Mouse (Mus musculus) Patski (cell line): ENCODE measurements around the gene Astn1. TPM values are rescaled to one million over a fixed set of nuclear protein-coding genes. Genes with fewer than 3 reads are reported as not detected.

Experiments used
- ATAC-seq: fragments of 100-300 bp; one replicate; pipeline ENCODE4 v1.8.0; 2021
- CTCF ChIA-PET: fragments of 350-600 bp; sonication (Branson Sonifier 250); formaldehyde crosslinking; loops from one replicate; lab custom pipeline; 2022; ENCODE audit warnings: inconsistent platforms; lab: Charles Lee
- POLR2A ChIA-PET: fragments of 350-600 bp; sonication (Branson Sonifier 250); formaldehyde crosslinking; loops from one replicate; lab custom pipeline; 2022; ENCODE audit warnings: antibody characterized with exemption, inconsistent platforms; lab: Charles Lee
- DNase-seq: peaks from one replicate; pipeline ENCODE4 v3.0.0-alpha.2; 2011; ENCODE audit warnings: low read depth, low spot score
- H3K27me3 ChIP-seq: fragments of 371-371 bp; one replicate; pipeline ENCODE4 v1.5.1; 2021
- CTCF ChIP-seq: fragments of 100-300 bp; IDR thresholded peaks from one replicate; pipeline ENCODE4 v1.5.1; 2021
- in situ Hi-C: fragments of 300-500 bp; cut with MboI; formaldehyde crosslinking; loops from 3 replicates; pipeline ENCODE4 v1.11.1; 2018; ENCODE audit warnings: low pct_unique_long_range_greater_than_20kb, mixed read lengths
- polyA plus RNA-seq: library from polyadenylated mRNA; unstranded; gene quantifications from one replicate; pipeline ENCODE4 v1.2.3, GENCODE M21; 2021

Astn1 gene
- polyA plus RNA-seq, 1 experiment from 2014 or later: not detected

GRCm38 (mm10) chr1:158382277-158382676 lies 20.2 kb downstream of the Astn1 start:
- no peak for ATAC-seq
- POLR2A ChIA-PET: no interaction called here
- TF ChIP-seq CTCF: no peak
- in situ Hi-C loops: no loop called here
- DNase-seq: no peak
- H3K27me3 ChIP-seq: peaks cover 13% of the 10 kb centered on the region
- CTCF ChIA-PET: no interaction called here

GRCm38 (mm10) chr1:158383210-158383609 lies 21.1 kb downstream of the Astn1 start:
- CTCF ChIA-PET: no interaction called here
- peaks cover 13% of the 10 kb centered on the region for H3K27me3 ChIP-seq
- DNase-seq: no peak
- no peak for TF ChIP-seq CTCF
- POLR2A ChIA-PET: no interaction called here
- in situ Hi-C loops: no loop called here
- no peak for ATAC-seq

GRCm38 (mm10) chr1:158385311-158385710 lies 23.2 kb downstream of the Astn1 start:
- no peak for TF ChIP-seq CTCF
- ChIA-PET CTCF (interaction anchor here (0.9 kb wide), 1 partner anchor 74 kb away, joined by 3 read pairs; no protein-coding TSS in a partner anchor), POLR2A (no interaction called here)
- DNase-seq: no peak
- in situ Hi-C loops: no loop called here
- ATAC-seq: no peak
- peaks cover 8% of the 10 kb centered on the region for H3K27me3 ChIP-seq

GRCm38 (mm10) chr1:158386781-158387180 lies 24.7 kb downstream of the Astn1 start:
- ChIA-PET POLR2A (no interaction called here), CTCF (no interaction called here)
- no peak for TF ChIP-seq CTCF
- DNase-seq (no peak), ATAC-seq (no peak)
- in situ Hi-C loops: no loop called here
- H3K27me3 ChIP-seq: peaks cover 8% of the 10 kb centered on the region

- no peak for TF ChIP-seq CTCF
- CTCF ChIA-PET: no interaction called here
- POLR2A ChIA-PET: no interaction called here
- peaks cover 8% of the 10 kb centered on the region for H3K27me3 ChIP-seq
- DNase-seq (no peak), ATAC-seq (no peak)
- in situ Hi-C loops: no loop called here
These were observed 26.9 kb downstream of the Astn1 start for GRCm38 (mm10) chr1:158388995-158389394.

GRCm38 (mm10) chr1:158390693-158391092 lies 28.6 kb downstream of the Astn1 start:
- H3K27me3 ChIP-seq: peaks cover 3% of the 10 kb centered on the region
- no peak for ATAC-seq
- TF ChIP-seq CTCF: no peak
- POLR2A ChIA-PET: no interaction called here
- DNase-seq: no peak
- CTCF ChIA-PET: no interaction called here
- in situ Hi-C loops: no loop called here

- DNase-seq: no peak
- no peak for TF ChIP-seq CTCF
- ChIA-PET POLR2A (no interaction called here), CTCF (no interaction called here)
- in situ Hi-C loops: no loop called here
- peaks cover 6% of the 10 kb centered on the region for H3K27me3 ChIP-seq
- ATAC-seq: no peak
These were observed 35.0 kb downstream of the Astn1 start for GRCm38 (mm10) chr1:158397058-158397457.

GRCm38 (mm10) chr1:158400898-158401297 lies 38.8 kb downstream of the Astn1 start:
- DNase-seq: no peak
- no peak for TF ChIP-seq CTCF
- peaks cover 3% of the 10 kb centered on the region for H3K27me3 ChIP-seq
- CTCF ChIA-PET: no interaction called here
- no peak for ATAC-seq
- in situ Hi-C loops: no loop called here
- POLR2A ChIA-PET: no interaction called here

- no peak for DNase-seq
- peaks cover 16% of the 10 kb centered on the region for H3K27me3 ChIP-seq
- in situ Hi-C loops: no loop called here
- ATAC-seq: no peak
- TF ChIP-seq CTCF: no peak
- POLR2A ChIA-PET: no interaction called here
- CTCF ChIA-PET: no interaction called here
These were observed 44.1 kb downstream of the Astn1 start for GRCm38 (mm10) chr1:158405899-158406769.

GRCm38 (mm10) chr1:158408124-158408523 lies 46.1 kb downstream of the Astn1 start:
- no peak for DNase-seq
- POLR2A ChIA-PET: no interaction called here

GRCm38 (mm10) chr1:158411146-158411545 lies 49.1 kb downstream of the Astn1 start:
- peaks cover 24% of the 10 kb centered on the region for H3K27me3 ChIP-seq

More at GRCm38 (mm10) chr1:158408124-158408523, 46.1 kb downstream of the Astn1 start:
- in situ Hi-C loops: no loop called here
- peaks cover 19% of the 10 kb centered on the region for H3K27me3 ChIP-seq
- CTCF ChIA-PET: no interaction called here
- no peak for TF ChIP-seq CTCF
- ATAC-seq: no peak

More at GRCm38 (mm10) chr1:158411146-158411545, 49.1 kb downstream of the Astn1 start:
- CTCF ChIA-PET: no interaction called here
- in situ Hi-C loops: no loop called here
- ATAC-seq (no peak), DNase-seq (no peak)
- POLR2A ChIA-PET: no interaction called here
- no peak for TF ChIP-seq CTCF
